Mouse (Mus musculus): ENCODE measurements around the gene Smn1. TPM values are rescaled to one million over a fixed set of nuclear protein-coding genes. Genes with fewer than 3 reads are reported as not detected.
"Not testable (repeated sequence)": the region's sequence is repeated elsewhere in the genome, so short reads cannot be mapped to it uniquely, and the experiment has no call there.

The Smn1 gene
- polyA plus RNA-seq, 1 experiment from 2014 or later: 44.6 TPM

DNA sequence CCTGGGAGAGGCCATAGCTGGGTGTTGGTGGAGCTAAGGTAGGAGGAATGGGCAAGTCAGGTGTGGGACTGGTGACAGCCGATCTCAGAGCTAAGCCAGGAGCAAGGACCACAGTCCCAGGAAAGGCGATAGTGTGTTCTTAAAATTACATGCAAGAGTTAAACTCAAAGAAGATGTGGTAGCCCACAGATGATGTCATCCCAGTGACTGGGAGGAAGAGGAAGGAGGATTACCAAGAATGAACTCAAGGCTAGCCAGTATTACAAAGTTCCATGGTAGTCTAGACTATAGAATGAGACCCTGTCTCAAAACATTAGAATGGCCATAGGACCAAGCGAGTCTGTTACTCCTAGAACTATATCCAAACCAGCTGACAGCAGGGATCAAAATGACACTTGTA lies 32.0 kb downstream of the Smn1 start:
- WGBS: 91% methylated on average over 3 of the region's 3 CpGs
- no peaks in the 10 kb centered on the region for H3K4me1 ChIP-seq

DNA sequence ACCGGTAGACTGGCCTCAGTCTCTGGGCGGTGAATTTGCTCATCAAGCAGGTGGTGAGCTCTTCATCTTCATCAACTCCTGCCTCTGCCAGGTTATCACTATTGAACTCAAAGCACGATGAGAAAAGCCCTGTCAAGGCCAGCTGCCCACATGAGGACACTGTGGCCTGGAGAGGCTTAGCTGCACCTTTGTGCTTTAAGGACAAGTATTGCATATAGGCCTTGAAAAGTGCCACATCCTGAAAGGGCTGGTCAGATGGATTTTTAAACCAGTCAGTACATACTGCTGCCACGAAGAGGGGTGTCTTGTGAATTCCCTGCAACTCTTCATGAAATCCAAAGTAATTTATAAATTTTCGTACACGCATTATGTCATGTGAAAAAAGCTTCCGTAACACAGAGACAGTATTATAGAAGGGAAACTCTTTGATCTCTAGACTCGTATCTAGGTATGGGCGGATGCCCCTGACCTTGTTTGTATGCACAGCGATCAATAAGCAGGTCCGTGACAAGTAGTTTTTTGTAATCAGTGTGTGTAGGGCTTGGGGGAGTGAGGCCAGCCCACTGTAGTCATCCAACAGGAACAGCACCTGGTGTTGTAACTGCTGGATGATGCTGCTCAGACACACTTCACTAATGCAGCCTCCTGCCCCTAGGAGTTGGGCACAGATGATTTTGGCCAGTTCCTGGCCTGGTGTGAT lies 36.7 kb downstream of the Smn1 start:
- H3K4me2 ChIP-seq (replicated peaks); H3K27ac ChIP-seq (replicated peaks); H3K4me1 ChIP-seq; H3K36me3 ChIP-seq; H3K9me3 ChIP-seq; H3K9ac ChIP-seq (replicated peaks); H3K4me3 ChIP-seq; H3K27me3 ChIP-seq; ATAC-seq (replicated peaks): not testable (repeated sequence)
- WGBS: 88% methylated on average over 11 of the region's 11 CpGs

More for the DNA sequence above, 32.0 kb downstream of the Smn1 start:
- Histone ChIP-seq H3K36me3 (no peaks in the 10 kb centered on the region), H3K9ac (replicated peaks) (no peak overlapping the region), H3K27ac (replicated peaks) (no peak overlapping the region), H3K9me3 (no peaks in the 10 kb centered on the region), H3K27me3 (no peaks in the 10 kb centered on the region), H3K4me3 (no peak overlapping the region), H3K4me2 (replicated peaks) (no peak overlapping the region)
- no peak for ATAC-seq (replicated peaks)

DNA sequence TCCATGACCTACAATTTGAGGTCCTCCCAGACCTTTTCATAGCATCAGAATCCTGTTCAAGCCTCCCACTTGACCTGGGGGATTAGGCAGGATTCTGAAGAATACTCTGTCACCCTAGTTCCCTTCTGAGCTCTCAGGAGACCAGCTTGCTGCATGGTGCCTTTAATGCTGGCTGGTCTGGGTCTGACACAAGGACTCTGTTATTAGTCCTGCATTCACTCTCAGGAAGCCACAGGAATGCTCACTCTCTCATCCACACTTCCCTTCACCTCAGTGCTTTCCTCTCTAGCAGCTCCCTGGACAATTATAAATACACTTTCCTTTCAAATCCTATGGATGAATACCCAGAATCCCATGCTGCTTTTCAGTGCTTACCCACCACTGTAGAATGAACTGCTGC lies 37.8 kb downstream of the Smn1 start:
- H3K4me3 ChIP-seq; H3K9me3 ChIP-seq; H3K36me3 ChIP-seq; ATAC-seq (replicated peaks); H3K27me3 ChIP-seq; H3K9ac ChIP-seq (replicated peaks); H3K4me2 ChIP-seq (replicated peaks); H3K4me1 ChIP-seq; H3K27ac ChIP-seq (replicated peaks): not testable (repeated sequence)

DNA sequence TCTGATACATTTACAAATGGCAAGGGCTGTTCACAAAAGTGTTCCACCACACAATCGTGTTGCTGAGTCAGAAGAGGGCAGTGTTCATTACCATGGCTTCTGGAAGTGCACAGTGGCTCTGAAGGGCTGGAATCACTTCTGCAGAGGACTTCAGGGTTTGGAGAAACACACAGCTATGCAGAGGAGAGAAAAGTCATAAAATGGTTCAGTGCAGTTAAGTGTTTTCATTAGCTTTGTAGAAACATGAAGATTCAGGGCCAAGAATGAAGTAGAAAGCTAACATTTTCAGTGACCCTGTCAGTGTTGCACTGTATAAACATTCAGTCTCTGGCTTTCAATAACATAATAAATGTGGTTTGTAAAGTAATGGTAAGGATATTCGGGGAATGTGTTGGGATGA lies 41.7 kb downstream of the Smn1 start:
- not testable (repeated sequence) for H3K4me3 ChIP-seq; H3K4me2 ChIP-seq (replicated peaks); H3K36me3 ChIP-seq; H3K9me3 ChIP-seq; H3K4me1 ChIP-seq; ATAC-seq (replicated peaks); H3K27ac ChIP-seq (replicated peaks); H3K27me3 ChIP-seq; H3K9ac ChIP-seq (replicated peaks)
- WGBS: 80% methylated on average over 2 of the region's 2 CpGs

DNA sequence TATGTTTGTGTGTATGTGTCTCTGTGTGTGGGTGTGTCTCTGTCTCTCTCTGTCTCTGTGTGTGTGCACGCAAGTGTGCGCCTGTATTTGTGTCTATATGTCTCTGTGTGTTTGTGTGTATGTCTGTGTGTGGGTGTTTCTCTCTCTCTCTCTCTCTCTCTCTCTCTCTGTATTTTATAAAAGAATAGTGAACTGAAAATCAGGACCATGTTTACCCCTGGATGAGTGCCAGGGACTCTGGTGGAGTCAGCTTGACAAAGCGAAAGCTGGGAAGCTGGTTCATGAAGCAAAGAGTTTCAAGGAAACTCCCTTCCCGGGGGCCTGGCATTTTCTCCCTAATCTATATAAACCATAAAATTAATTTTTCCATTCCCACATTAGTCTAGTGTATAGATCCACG lies 49.7 kb downstream of the Smn1 start:
- H3K4me1 ChIP-seq; H3K36me3 ChIP-seq; H3K4me2 ChIP-seq (replicated peaks); H3K27me3 ChIP-seq; H3K9ac ChIP-seq (replicated peaks); ATAC-seq (replicated peaks); H3K9me3 ChIP-seq; H3K27ac ChIP-seq (replicated peaks); H3K4me3 ChIP-seq: not testable (repeated sequence)
- 92% methylated on average over 4 of the region's 5 CpGs for WGBS

DNA sequence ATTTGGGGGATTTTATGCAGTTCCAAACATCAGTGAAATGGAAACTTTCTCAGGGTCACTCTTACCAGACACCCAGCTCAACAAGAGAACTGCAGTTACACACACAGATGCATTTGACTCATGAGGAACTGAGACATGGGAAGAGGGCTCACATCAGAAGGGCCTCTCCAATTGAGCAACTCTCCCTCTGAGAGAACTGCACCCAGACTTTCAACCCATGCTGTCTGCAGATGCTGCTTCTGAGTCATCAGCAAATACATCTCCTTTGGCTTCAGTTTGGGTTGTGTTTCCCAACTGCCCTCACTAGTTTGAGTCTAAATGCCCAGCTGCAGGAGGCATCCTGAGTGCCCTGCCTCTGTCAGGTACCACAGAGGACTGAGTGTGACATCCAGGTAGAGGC lies 58.5 kb downstream of the Smn1 start:
- not testable (repeated sequence) for H3K4me2 ChIP-seq (replicated peaks); H3K9ac ChIP-seq (replicated peaks); H3K27ac ChIP-seq (replicated peaks); H3K4me3 ChIP-seq; H3K4me1 ChIP-seq; H3K27me3 ChIP-seq; H3K36me3 ChIP-seq; ATAC-seq (replicated peaks); H3K9me3 ChIP-seq

Other genes starting within 250 kb of the Smn1 start
- 1.3 and 3.2 TPM in 2 replicates for gene Cartpt, start 223.8 kb upstream of the Smn1 start, polyA plus RNA-seq (2015; fragmentation: Nextera tagmentation; extraction: Ambion mirVana)
- gene Mccc2, start 109.2 kb upstream of the Smn1 start, polyA plus RNA-seq (2015; fragmentation: Nextera tagmentation; extraction: Ambion mirVana): 32.1 and 38.6 TPM in 2 replicates
- gene Bdp1, start 20.8 kb upstream of the Smn1 start, polyA plus RNA-seq (2015; fragmentation: Nextera tagmentation; extraction: Ambion mirVana): 33.9 and 34.6 TPM in 2 replicates
- gene Serf1, start 16.8 kb upstream of the Smn1 start, polyA plus RNA-seq (2015; fragmentation: Nextera tagmentation; extraction: Ambion mirVana): 391 and 397 TPM in 2 replicates
- gene Naip2, start 77.2 kb downstream of the Smn1 start, polyA plus RNA-seq (2015; fragmentation: Nextera tagmentation; extraction: Ambion mirVana): 0.05 TPM in 1 of 2 replicates, not detected in the other
- gene Naip5, start 121.5 kb downstream of the Smn1 start, polyA plus RNA-seq (2015; fragmentation: Nextera tagmentation; extraction: Ambion mirVana): 0.08 and 0.09 TPM in 2 replicates
- gene Naip6, start 192.8 kb downstream of the Smn1 start, polyA plus RNA-seq (2015; fragmentation: Nextera tagmentation; extraction: Ambion mirVana): 0.05 TPM in 2 replicates

Data from forebrain, embryonic 15.5 days (tissue).